Comparison of ENCODE assay signal across 9 mouse cellular contexts in the genomic region with DNA sequence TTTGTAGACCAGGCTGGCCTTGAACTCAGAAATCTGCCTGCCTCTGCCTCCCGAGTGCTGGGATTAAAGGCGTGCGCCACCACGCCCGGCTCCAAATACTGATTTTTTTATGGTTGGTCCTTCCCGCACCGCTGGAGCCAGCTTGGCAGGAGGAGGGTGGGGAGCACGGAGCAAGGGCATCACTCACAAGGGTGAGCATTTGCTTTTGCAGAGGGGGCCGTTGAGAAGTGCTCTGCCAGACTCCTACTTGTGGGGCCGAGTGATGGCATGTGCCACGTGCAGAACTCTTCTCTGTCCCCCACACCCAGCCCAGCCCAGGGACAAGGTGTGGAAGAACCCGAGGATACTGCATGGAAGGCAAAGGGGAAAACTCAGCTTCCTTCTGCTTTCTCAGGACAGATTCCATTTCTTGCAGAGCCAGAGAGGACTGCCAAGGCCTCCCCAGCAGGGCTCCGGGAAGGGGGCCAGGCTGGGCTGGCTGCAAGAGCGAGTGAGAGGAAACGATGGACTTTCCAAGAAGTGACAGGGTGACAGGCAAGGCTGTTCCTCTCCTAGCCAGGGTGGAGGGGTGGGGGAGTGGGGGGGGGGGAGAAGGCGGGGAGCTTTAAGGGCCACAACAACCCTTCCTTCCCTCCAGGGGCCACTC. TPM values are rescaled to one million over a fixed set of nuclear protein-coding genes. Genes with fewer than 3 reads are reported as not detected.
DNase-seq lines count a peak whose midpoint lies in the region; ATAC-seq lines count a peak whose summit lies in the region.
"Had no signal": no experiment of that assay in that cellular context is flagged by ENCODE, and none has a peak within 500 bp of the region (broad histone marks: within the 10 kb centered on the region; RNA-seq: fewer than 3 reads in every experiment).

No protein-coding gene starts in this region.

- WGBS in intestine, embryonic 15.5 days = 85% methylated on average over 16 of the region's 16 CpGs

- H3K9ac ChIP-seq in intestine, embryonic 15.5 days = no peak overlapping the region
- H3K9ac ChIP-seq: stomach, embryonic 15.5 days had no signal

- DNase-seq in cerebellum, adult 9-10 months = peak; percentile 96
- peak; percentile 72 for DNase-seq in heart, adult 8-10 months (ENCODE audit: low spot score)
- peak; percentile 78 for DNase-seq in layer of hippocampus, adult 9-11 months
- peak; percentile 53 to 57 for DNase-seq in right cerebral cortex, adult 2 months (ENCODE audit: low spot score in 2 of 2)
- DNase-seq in yolk sac, embryonic 10.5 days (ENCODE audit: low spot score) = no peak

- H3K27ac ChIP-seq in intestine, embryonic 15.5 days = no peak overlapping the region
- H3K27ac ChIP-seq: stomach, embryonic 15.5 days had no signal

- H3K9me3 ChIP-seq in megakaryocyte, embryonic 14.5 days = no peaks in the 10 kb centered on the region
- no peaks in the 10 kb centered on the region for H3K9me3 ChIP-seq in intestine, embryonic 15.5 days
- H3K9me3 ChIP-seq: stomach, embryonic 15.5 days had no signal

- H3K27me3 ChIP-seq in megakaryocyte, embryonic 14.5 days (replicated peaks) = no peaks in the 10 kb centered on the region
- no peaks in the 10 kb centered on the region for H3K27me3 ChIP-seq in intestine, embryonic 15.5 days (replicated peaks)
- H3K27me3 ChIP-seq: stomach, embryonic 15.5 days had no signal

- peaks cover 92% of the 10 kb centered on the region for H3K4me1 ChIP-seq in megakaryocyte, embryonic 14.5 days
- peaks cover 16% of the 10 kb centered on the region for H3K4me1 ChIP-seq in intestine, embryonic 15.5 days (replicated peaks)

- peaks cover 90% of the 10 kb centered on the region for H3K36me3 ChIP-seq in megakaryocyte, embryonic 14.5 days (replicated peaks; ENCODE audit: low read length)
- H3K36me3 ChIP-seq in intestine, embryonic 15.5 days = peaks cover 2% of the 10 kb centered on the region; the same call in 1 of the 2 replicates

- H3K4me2 ChIP-seq in intestine, embryonic 15.5 days (replicated peaks) = no peak overlapping the region
- H3K4me2 ChIP-seq: stomach, embryonic 15.5 days had no signal

- ATAC-seq in megakaryocyte, adult 5-6 weeks (ENCODE audit: poor library complexity, severe bottlenecking) = no peak
- no peak for ATAC-seq in intestine, embryonic 15.5 days

- peak overlapping the region; percentile 10 for H3K4me3 ChIP-seq in megakaryocyte, embryonic 14.5 days (replicated peaks)
- H3K4me3 ChIP-seq in intestine, embryonic 15.5 days (replicated peaks) = no peak overlapping the region
- H3K4me3 ChIP-seq: stomach, embryonic 15.5 days had no signal

RNA-seq across cellular contexts. Expression of gene AI413582, which starts 9.0 kb away (rescaled TPM):
- polyA plus RNA-seq in megakaryocyte, embryonic 14.5 days (2012; ENCODE audit: insufficient read depth, low replicate concordance) = 81.1 and 284 TPM in 2 replicates
- total RNA-seq in megakaryocyte, adult 5-6 weeks (2015) = 58.0 and 63.8 TPM in 2 replicates
- total RNA-seq in megakaryocyte, adult 5-6 weeks (2017) = 55.4 and 62.9 TPM in 2 replicates
- 10 to 100 TPM in 2 of 4 experiments, 1 to 10 TPM in 2; 6.4 to 10.3 (median 9.9) TPM for total RNA-seq in heart, adult 8-10 months (2022)
- polyA plus RNA-seq in intestine, embryonic 15.5 days (2015; fragmentation: Nextera tagmentation; extraction: Ambion mirVana) = 29.7 and 38.2 TPM in 2 replicates

RNA-seq across cellular contexts. Expression of gene Hmga1, which starts 18.3 kb away (rescaled TPM):
- 3,567 and 8,363 TPM in 2 replicates for polyA plus RNA-seq in megakaryocyte, embryonic 14.5 days (2012; ENCODE audit: insufficient read depth, low replicate concordance)
- 159 and 170 TPM in 2 replicates for total RNA-seq in megakaryocyte, adult 5-6 weeks (2015)
- total RNA-seq in megakaryocyte, adult 5-6 weeks (2017) = 89.8 and 99.6 TPM in 2 replicates
- total RNA-seq in heart, adult 8-10 months (2022) = 10 to 100 TPM; 42.6 to 51.1 (median 46.9) TPM
- polyA plus RNA-seq in intestine, embryonic 15.5 days (2015; fragmentation: Nextera tagmentation; extraction: Ambion mirVana) = 298 and 307 TPM in 2 replicates

RNA-seq across cellular contexts. Expression of gene Nudt3, which starts 48.7 kb away (rescaled TPM):
- polyA plus RNA-seq in megakaryocyte, embryonic 14.5 days (2012; ENCODE audit: insufficient read depth, low replicate concordance) = 157 and 272 TPM in 2 replicates
- total RNA-seq in megakaryocyte, adult 5-6 weeks (2015) = 32.3 and 32.9 TPM in 2 replicates
- total RNA-seq in megakaryocyte, adult 5-6 weeks (2017) = 91.6 and 93.8 TPM in 2 replicates
- 100 to 1,000 TPM; 349 to 367 (median 360) TPM for total RNA-seq in heart, adult 8-10 months (2022)
- polyA plus RNA-seq in intestine, embryonic 15.5 days (2015; fragmentation: Nextera tagmentation; extraction: Ambion mirVana) = 71.2 and 71.7 TPM in 2 replicates

RNA-seq across cellular contexts. Expression of gene Grm4, which starts 53.4 kb away (rescaled TPM):
- polyA plus RNA-seq in megakaryocyte, embryonic 14.5 days (2012; ENCODE audit: insufficient read depth, low replicate concordance) = not detected in 2 replicates
- total RNA-seq in megakaryocyte, adult 5-6 weeks (2015) = not detected in 2 replicates
- not detected in 2 replicates for total RNA-seq in megakaryocyte, adult 5-6 weeks (2017)
- total RNA-seq in heart, adult 8-10 months (2022) = under 1 TPM in 3 of 4 experiments, not detected in 1; 0.16 to 0.30 (median 0.23) TPM
- 0.28 and 0.29 TPM in 2 replicates for polyA plus RNA-seq in intestine, embryonic 15.5 days (2015; fragmentation: Nextera tagmentation; extraction: Ambion mirVana)

Comparison
In these comparisons a context has a peak if more than half of its experiments do, and no peak if none do; other contexts are left out.
1. RNA of gene AI413582, which starts 9.0 kb away (total RNA-seq): 55.4 to 63.8 TPM in megakaryocyte, adult 5-6 weeks; 6.4 to 10.3 TPM in heart, adult 8-10 months; every median in the first group is over 4 times any median in the second.